Mouse (Mus musculus): ENCODE results near the gene Wdr53. TPM values are rescaled to one million over a fixed set of nuclear protein-coding genes. Genes with fewer than 3 reads are reported as not detected.

The Wdr53 gene
- 12.8 and 17.6 TPM in 2 replicates for polyA plus RNA-seq (2014; fragmentation: Nextera tagmentation; extraction: Ambion mirVana)

DNA sequence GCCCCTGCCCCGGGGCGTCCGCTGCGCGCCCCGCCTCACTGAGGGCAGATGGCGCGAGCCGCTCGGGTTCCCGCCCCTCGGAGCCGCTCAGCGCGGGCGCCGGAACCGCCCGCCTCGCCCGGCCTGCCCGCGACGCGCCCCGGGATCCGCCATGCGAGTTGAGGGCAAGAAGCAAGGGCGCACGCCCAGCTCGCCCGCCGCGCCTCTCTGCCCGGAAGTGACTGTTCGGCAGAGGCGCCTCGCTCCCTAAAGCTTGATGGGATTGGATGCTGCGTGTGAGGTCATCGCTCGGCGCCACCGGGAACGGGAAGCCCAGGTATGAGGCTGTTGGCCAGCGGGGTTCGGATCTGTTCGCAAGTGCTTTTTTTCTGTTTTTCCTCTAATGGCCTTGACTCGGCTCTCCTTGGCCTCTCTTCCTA is at the start of gene Wdr53, which contains the start of gene Fbxo45:
Gene Wdr53 (plus strand): TSS at position 276 of the 419 bp plus-strand sequence.
Gene Fbxo45 (minus strand): TSS at position 207 of the 419 bp plus-strand sequence.
- peak within 1 kb of the TSS; percentile 90 for H3K27ac ChIP-seq (ENCODE audit: low read depth, low read length)
- under 1% methylated on average over 44 of the region's 48 CpGs for WGBS
- H3K4me1 ChIP-seq (ENCODE audit: control insufficient read depth, insufficient read depth, low read length): peaks cover 15% of the 10 kb centered on the region
- peak within 1 kb of the TSS; percentile 97 for H3K4me3 ChIP-seq (ENCODE audit: low read depth, low read length)
- H3K36me3 ChIP-seq (ENCODE audit: control insufficient read depth, insufficient read depth, low read length): no peaks in the 10 kb centered on the region
- H3K27me3 ChIP-seq (ENCODE audit: control insufficient read depth, insufficient read depth, low read length): no peaks in the 10 kb centered on the region
- H3K9ac ChIP-seq (replicated peaks; ENCODE audit: low read depth, low read length): peak within 1 kb of the TSS; percentile 84
- no peaks in the 10 kb centered on the region for H3K9me3 ChIP-seq (ENCODE audit: control insufficient read depth, low read length)
- peak; percentile 99 for ATAC-seq (ENCODE audit: low read depth)
- H3K4me2 ChIP-seq (ENCODE audit: low read depth, low read length): peak within 1 kb of the TSS; percentile 66

DNA sequence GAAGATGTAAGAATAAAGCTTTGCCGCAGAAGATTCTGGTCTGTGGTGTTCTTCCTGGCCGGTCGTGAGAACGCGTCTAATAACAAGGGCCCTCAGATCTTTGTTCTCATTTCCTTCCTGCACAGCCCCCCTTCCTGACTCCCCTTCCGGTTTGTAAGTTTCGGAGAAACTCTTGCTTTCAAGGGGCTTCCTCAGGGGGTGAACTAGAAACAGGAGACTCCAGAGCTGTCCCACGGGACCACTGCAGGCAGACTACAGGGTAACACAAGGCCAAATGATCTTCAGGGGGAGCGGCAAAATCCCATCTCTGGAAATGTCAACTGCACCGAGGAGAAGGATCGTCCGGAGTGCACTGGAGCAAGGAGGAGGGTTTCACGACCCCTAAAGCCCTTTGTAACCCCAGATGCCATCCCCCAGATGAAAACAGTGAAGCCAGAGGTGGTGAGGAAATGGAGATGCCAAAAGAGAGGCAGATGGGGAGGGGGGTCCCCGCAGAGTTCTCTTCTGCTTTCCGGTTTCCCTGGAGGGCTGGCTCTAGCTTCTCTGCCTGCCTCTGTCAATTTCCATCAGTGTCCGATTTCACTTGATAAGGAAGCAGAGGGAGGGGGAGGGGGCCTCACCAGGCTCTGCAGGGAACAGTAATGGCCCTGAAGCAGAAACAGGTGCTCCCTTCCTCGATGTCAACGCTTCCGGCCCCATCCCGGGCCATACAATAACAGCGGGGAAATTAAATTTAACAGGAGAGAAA is 46.6 kb upstream of the Wdr53 start:
- H3K4me3 ChIP-seq (ENCODE audit: low read depth, low read length): no peak overlapping the region
- H3K27me3 ChIP-seq (ENCODE audit: control insufficient read depth, insufficient read depth, low read length): no peaks in the 10 kb centered on the region
- no peaks in the 10 kb centered on the region for H3K9me3 ChIP-seq (ENCODE audit: control insufficient read depth, low read length)
- peak overlapping the region; percentile 67 for H3K27ac ChIP-seq (ENCODE audit: low read depth, low read length)
- H3K9ac ChIP-seq (replicated peaks; ENCODE audit: low read depth, low read length): no peak overlapping the region
- H3K4me1 ChIP-seq (ENCODE audit: control insufficient read depth, insufficient read depth, low read length): peaks cover 5% of the 10 kb centered on the region; the same call in 1 of the 2 replicates
- no peaks in the 10 kb centered on the region for H3K36me3 ChIP-seq (ENCODE audit: control insufficient read depth, insufficient read depth, low read length)
- H3K4me2 ChIP-seq (ENCODE audit: low read depth, low read length): peak overlapping the region; percentile 30
- 53% methylated on average over 21 of the region's 21 CpGs for WGBS
- ATAC-seq (ENCODE audit: low read depth): peak; percentile 65; the same call in 1 of the 2 replicates

DNA sequence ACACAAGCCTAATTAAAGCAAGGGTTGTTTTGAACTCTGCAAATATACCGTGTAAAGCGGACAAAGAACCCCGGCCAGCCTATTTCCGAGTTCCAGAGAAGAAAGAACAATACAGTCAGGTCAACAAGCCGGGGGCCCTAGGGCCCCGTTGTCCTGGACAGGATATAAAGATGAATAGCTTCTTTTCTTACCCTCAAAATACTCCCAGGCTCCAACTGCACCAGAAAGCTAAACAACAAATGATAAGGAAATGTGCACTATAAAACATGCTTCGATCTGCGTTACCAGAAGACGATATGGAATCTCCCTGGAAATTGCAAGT is 46.1 kb upstream of the Wdr53 start:
- no peaks in the 10 kb centered on the region for H3K36me3 ChIP-seq (ENCODE audit: control insufficient read depth, insufficient read depth, low read length)
- H3K9ac ChIP-seq (replicated peaks; ENCODE audit: low read depth, low read length): no peak overlapping the region
- H3K9me3 ChIP-seq (ENCODE audit: control insufficient read depth, low read length): no peaks in the 10 kb centered on the region
- H3K27ac ChIP-seq (ENCODE audit: low read depth, low read length): peak overlapping the region; percentile 67; the same call in 1 of the 2 replicates
- H3K27me3 ChIP-seq (ENCODE audit: control insufficient read depth, insufficient read depth, low read length): no peaks in the 10 kb centered on the region
- H3K4me3 ChIP-seq (ENCODE audit: low read depth, low read length): no peak overlapping the region
- H3K4me1 ChIP-seq (ENCODE audit: control insufficient read depth, insufficient read depth, low read length): peaks cover 5% of the 10 kb centered on the region; the same call in 1 of the 2 replicates
- ATAC-seq (ENCODE audit: low read depth): no peak
- 27% methylated on average over 9 of the region's 9 CpGs for WGBS
- peak overlapping the region; percentile 30 for H3K4me2 ChIP-seq (ENCODE audit: low read depth, low read length)

DNA sequence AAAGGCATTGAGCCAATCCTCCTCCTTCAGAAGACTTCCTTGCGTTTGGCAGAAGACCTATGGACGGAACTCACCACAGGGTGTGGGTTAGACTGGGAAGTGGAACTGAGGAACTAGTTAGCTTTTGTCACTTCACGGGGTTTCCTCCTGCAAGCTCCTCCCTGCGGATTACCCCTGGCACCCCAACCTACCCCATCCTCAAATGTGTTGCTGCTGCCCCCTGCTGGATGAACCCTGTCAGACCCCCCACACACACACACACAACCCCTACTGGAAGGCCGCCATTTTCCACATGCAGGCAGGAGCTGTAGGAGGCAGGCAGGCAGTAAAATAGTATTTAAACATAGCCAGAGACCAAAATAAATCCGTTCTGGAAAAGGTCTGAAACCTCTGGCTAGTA is 44.3 kb upstream of the Wdr53 start:
- no peak overlapping the region for H3K4me2 ChIP-seq (ENCODE audit: low read depth, low read length)
- no peak for ATAC-seq (ENCODE audit: low read depth)
- no peak overlapping the region for H3K27ac ChIP-seq (ENCODE audit: low read depth, low read length)
- no peaks in the 10 kb centered on the region for H3K36me3 ChIP-seq (ENCODE audit: control insufficient read depth, insufficient read depth, low read length)
- H3K9me3 ChIP-seq (ENCODE audit: control insufficient read depth, low read length): no peaks in the 10 kb centered on the region
- no peaks in the 10 kb centered on the region for H3K27me3 ChIP-seq (ENCODE audit: control insufficient read depth, insufficient read depth, low read length)
- H3K9ac ChIP-seq (replicated peaks; ENCODE audit: low read depth, low read length): no peak overlapping the region
- 78% methylated on average over 6 of the region's 6 CpGs for WGBS
- peaks cover 5% of the 10 kb centered on the region; the same call in 1 of the 2 replicates for H3K4me1 ChIP-seq (ENCODE audit: control insufficient read depth, insufficient read depth, low read length)
- H3K4me3 ChIP-seq (ENCODE audit: low read depth, low read length): no peak overlapping the region

DNA sequence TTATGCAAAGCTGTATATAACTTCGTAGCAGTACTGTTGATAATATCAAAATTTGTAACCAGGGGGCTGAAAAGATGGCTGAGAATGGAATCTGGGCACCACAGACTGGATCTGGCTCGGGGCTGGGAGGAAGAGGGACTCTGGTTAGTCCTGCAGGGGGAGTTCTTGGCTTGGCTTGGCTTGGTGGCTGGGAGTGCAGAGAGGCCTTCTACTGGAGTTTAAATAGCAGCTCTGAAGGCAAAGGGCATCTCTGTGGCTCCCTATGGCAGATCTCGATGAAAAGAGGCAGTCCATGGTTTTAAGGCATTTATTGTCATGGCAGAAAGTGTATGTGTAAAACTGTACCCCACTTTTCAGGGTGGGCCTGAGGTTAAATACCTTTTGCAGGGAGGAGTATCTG is 42.1 kb upstream of the Wdr53 start:
- no peaks in the 10 kb centered on the region for H3K36me3 ChIP-seq (ENCODE audit: control insufficient read depth, insufficient read depth, low read length)
- no peaks in the 10 kb centered on the region for H3K27me3 ChIP-seq (ENCODE audit: control insufficient read depth, insufficient read depth, low read length)
- no peak overlapping the region for H3K4me3 ChIP-seq (ENCODE audit: low read depth, low read length)
- ATAC-seq (ENCODE audit: low read depth): no peak
- no peak overlapping the region for H3K27ac ChIP-seq (ENCODE audit: low read depth, low read length)
- H3K4me1 ChIP-seq (ENCODE audit: control insufficient read depth, insufficient read depth, low read length): peaks cover 5% of the 10 kb centered on the region; the same call in 1 of the 2 replicates
- WGBS: 63% methylated on average over 3 of the region's 3 CpGs
- no peak overlapping the region for H3K9ac ChIP-seq (replicated peaks; ENCODE audit: low read depth, low read length)
- no peaks in the 10 kb centered on the region for H3K9me3 ChIP-seq (ENCODE audit: control insufficient read depth, low read length)
- no peak overlapping the region for H3K4me2 ChIP-seq (ENCODE audit: low read depth, low read length)

DNA sequence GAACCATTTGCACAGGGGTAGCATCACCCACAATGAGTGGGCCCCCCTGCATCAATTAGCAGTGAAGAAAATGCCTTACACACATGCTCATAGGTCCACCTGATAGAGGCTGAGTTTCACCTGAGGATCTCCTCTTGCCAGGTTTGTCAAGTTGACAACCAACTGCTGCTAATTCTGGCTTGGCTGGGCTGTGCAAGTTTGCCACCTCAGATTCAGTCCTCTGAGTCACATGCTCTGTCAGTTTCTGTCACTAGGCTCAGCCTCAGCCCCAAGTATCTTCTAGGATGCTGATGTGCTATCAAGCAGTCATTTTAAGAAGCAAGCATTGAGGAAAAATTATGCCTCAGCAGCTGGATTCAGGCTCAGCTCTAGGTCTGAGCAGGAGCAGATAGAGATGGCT is 32.9 kb upstream of the Wdr53 start:
- no peak overlapping the region for H3K4me2 ChIP-seq (ENCODE audit: low read depth, low read length)
- ATAC-seq (ENCODE audit: low read depth): no peak
- no peaks in the 10 kb centered on the region for H3K4me1 ChIP-seq (ENCODE audit: control insufficient read depth, insufficient read depth, low read length)
- no peak overlapping the region for H3K27ac ChIP-seq (ENCODE audit: low read depth, low read length)
- no peaks in the 10 kb centered on the region for H3K36me3 ChIP-seq (ENCODE audit: control insufficient read depth, insufficient read depth, low read length)
- H3K9me3 ChIP-seq (ENCODE audit: control insufficient read depth, low read length): no peaks in the 10 kb centered on the region
- H3K27me3 ChIP-seq (ENCODE audit: control insufficient read depth, insufficient read depth, low read length): no peaks in the 10 kb centered on the region
- no peak overlapping the region for H3K9ac ChIP-seq (replicated peaks; ENCODE audit: low read depth, low read length)
- H3K4me3 ChIP-seq (ENCODE audit: low read depth, low read length): no peak overlapping the region

DNA sequence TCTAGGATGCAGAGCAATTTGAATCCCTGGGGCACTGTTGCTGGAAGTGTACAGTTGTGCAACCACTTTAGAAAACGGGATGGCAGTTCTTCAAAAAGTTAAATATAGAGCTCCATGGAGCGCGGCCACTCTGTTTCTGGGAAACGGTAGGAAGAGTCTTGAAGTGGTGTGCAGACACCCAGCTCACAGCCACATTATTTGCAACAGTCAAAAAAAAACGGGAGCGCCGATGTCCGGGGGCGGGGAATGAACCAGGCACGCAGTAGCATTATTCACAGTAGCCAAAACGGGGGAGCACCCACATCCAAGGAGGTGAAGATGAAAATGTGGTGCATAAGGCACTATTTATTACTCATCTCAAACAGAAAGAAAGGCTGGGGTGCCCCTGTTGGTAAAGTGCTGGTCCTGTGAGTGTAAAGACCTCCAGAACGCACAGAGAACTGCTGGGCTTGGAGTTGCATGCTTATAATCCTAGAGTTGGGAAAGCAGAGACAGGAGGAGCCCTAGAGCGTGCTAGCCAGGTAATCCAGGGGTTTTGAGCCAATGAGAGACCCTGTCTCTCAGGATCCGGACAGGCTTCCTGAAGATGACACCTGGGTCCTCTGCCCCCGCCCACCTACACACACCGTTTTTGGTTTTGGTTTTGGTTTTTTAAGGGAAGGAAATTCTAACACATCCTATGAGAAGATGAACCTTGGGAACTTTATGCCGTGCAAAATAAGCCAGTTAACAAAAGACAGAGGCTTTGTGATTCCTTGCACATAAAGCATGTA is 32.0 kb upstream of the Wdr53 start:
- WGBS: 81% methylated on average over 17 of the region's 17 CpGs
- H3K4me2 ChIP-seq (ENCODE audit: low read depth, low read length): no peak overlapping the region
- H3K27me3 ChIP-seq (ENCODE audit: control insufficient read depth, insufficient read depth, low read length): no peaks in the 10 kb centered on the region
- H3K9me3 ChIP-seq (ENCODE audit: control insufficient read depth, low read length): no peaks in the 10 kb centered on the region
- H3K4me1 ChIP-seq (ENCODE audit: control insufficient read depth, insufficient read depth, low read length): no peaks in the 10 kb centered on the region
- H3K27ac ChIP-seq (ENCODE audit: low read depth, low read length): no peak overlapping the region
- no peak for ATAC-seq (ENCODE audit: low read depth)
- no peak overlapping the region for H3K9ac ChIP-seq (replicated peaks; ENCODE audit: low read depth, low read length)
- no peaks in the 10 kb centered on the region for H3K36me3 ChIP-seq (ENCODE audit: control insufficient read depth, insufficient read depth, low read length)
- no peak overlapping the region for H3K4me3 ChIP-seq (ENCODE audit: low read depth, low read length)

DNA sequence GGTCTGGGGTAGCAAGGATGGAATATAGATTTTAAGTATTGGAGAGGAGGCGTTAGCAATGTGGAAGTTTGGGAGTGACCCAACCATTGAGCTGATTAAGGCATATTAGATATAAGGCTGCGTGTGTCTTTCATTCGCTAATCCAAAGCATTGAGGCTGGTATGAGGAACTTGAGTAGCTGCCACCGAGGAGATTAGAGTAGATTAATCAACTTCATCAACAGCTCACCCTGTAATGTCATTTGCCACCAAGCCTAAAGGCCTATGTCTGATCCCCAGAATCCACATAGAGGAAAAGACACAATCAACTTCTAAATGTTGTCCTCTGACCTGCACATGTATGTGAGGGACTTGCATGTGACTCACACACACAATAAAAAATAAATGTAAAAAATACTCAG is 25.2 kb upstream of the Wdr53 start:
- Histone ChIP-seq H3K36me3 (ENCODE audit: control insufficient read depth, insufficient read depth, low read length) (no peaks in the 10 kb centered on the region), H3K27me3 (ENCODE audit: control insufficient read depth, insufficient read depth, low read length) (no peaks in the 10 kb centered on the region), H3K27ac (ENCODE audit: low read depth, low read length) (no peak overlapping the region), H3K9ac (replicated peaks; ENCODE audit: low read depth, low read length) (no peak overlapping the region), H3K4me2 (ENCODE audit: low read depth, low read length) (no peak overlapping the region), H3K4me1 (ENCODE audit: control insufficient read depth, insufficient read depth, low read length) (no peaks in the 10 kb centered on the region), H3K4me3 (ENCODE audit: low read depth, low read length) (no peak overlapping the region), H3K9me3 (ENCODE audit: control insufficient read depth, low read length) (no peaks in the 10 kb centered on the region)
- ATAC-seq (ENCODE audit: low read depth): no peak
- WGBS: 84% methylated on average over 4 of the region's 4 CpGs

DNA sequence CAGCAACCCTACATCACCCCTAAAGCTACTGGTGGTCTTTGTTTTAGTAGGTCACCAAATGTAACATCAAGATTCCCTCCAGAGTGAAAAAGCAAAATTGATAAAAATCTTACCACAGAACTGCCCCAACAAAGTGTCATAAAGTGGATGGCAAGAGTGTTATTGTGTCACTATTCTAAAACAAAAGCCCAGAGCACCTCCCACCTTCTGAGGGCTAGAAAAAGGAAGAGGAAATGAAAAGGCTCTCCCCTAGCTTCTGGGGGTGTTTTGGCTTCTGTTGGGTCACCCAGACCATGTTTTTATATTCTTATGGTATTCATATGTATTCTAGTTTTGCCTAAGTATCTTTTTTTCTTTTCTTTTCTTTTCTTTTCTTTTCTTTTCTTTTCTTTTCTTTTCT is 24.6 kb upstream of the Wdr53 start:
- ATAC-seq (ENCODE audit: low read depth): no peak
- Histone ChIP-seq H3K27me3 (ENCODE audit: control insufficient read depth, insufficient read depth, low read length) (no peaks in the 10 kb centered on the region), H3K4me3 (ENCODE audit: low read depth, low read length) (no peak overlapping the region), H3K9ac (replicated peaks; ENCODE audit: low read depth, low read length) (no peak overlapping the region), H3K4me2 (ENCODE audit: low read depth, low read length) (no peak overlapping the region), H3K4me1 (ENCODE audit: control insufficient read depth, insufficient read depth, low read length) (no peaks in the 10 kb centered on the region), H3K9me3 (ENCODE audit: control insufficient read depth, low read length) (no peaks in the 10 kb centered on the region), H3K36me3 (ENCODE audit: control insufficient read depth, insufficient read depth, low read length) (no peaks in the 10 kb centered on the region), H3K27ac (ENCODE audit: low read depth, low read length) (no peak overlapping the region)

Measured in neural tube, embryonic 14.5 days (tissue).